Mouse (Mus musculus) embryonic facial prominence, embryonic 12.5 days (tissue): Measurements from ENCODE around the gene Znfx1. TPM values are rescaled to one million over a fixed set of nuclear protein-coding genes. Genes with fewer than 3 reads are reported as not detected.

ENCODE experiments used
- ATAC-seq: fragments of 200-750 bp; cut with Nextera tagmentation; 2 replicates; pipeline ENCODE4 v1.8.0; 2017; ENCODE audit not compliant: insufficient number of reproducible peaks, insufficient read depth, low FRiP score, low TSS enrichment
- H3K27ac ChIP-seq: fragments of 300-500 bp; sonication (generic); 2 replicates; pipeline ENCODE4 v1.5.1; 2016; ENCODE audit warnings: mild to moderate bottlenecking
- H3K27me3 ChIP-seq: fragments of 300-500 bp; sonication (generic); 2 replicates; pipeline ENCODE4 v1.6.1; 2016; ENCODE audit warnings: mild to moderate bottlenecking, moderate library complexity
- H3K36me3 ChIP-seq: fragments of 300-500 bp; sonication (generic); 2 replicates; pipeline ENCODE4 v1.6.1; 2016; ENCODE audit warnings: mild to moderate bottlenecking
- H3K4me1 ChIP-seq: fragments of 300-500 bp; sonication (generic); 2 replicates; pipeline ENCODE4 v1.6.1; 2016
- H3K4me2 ChIP-seq: fragments of 300-500 bp; sonication (generic); replicated peaks from 2 replicates; pipeline ENCODE4 v1.6.1; 2016; ENCODE audit warnings: mild to moderate bottlenecking, moderate library complexity
- H3K4me3 ChIP-seq: fragments of 300-500 bp; sonication (generic); 2 replicates; pipeline ENCODE4 v1.5.1; 2016; ENCODE audit warnings: mild to moderate bottlenecking
- H3K9ac ChIP-seq: fragments of 300-500 bp; sonication (generic); 2 replicates; pipeline ENCODE4 v1.6.1; 2016; ENCODE audit warnings: mild to moderate bottlenecking, moderate library complexity
- H3K9me3 ChIP-seq: fragments of 300-500 bp; sonication (generic); 2 replicates; pipeline ENCODE4 v1.6.1; 2016; ENCODE audit warnings: mild to moderate bottlenecking, moderate library complexity
- WGBS: fragments of 180-500 bp; shearing (Covaris S2); methylation state at CpG from one replicate; pipeline ENCODE4 v1.1.7; 2016; 5-methylcytosine and 5-hydroxymethylcytosine counted together
- polyA plus RNA-seq: library from polyadenylated mRNA; unstranded; fragments of >200 nt; fragmentation: Nextera tagmentation; extraction: Ambion mirVana; gene quantifications from 2 replicates; pipeline ENCODE4 v1.2.1, GENCODE M21; 2016

The Znfx1 gene
- polyA plus RNA-seq, 1 experiment from 2014 or later, result 7.6 TPM

DNA sequence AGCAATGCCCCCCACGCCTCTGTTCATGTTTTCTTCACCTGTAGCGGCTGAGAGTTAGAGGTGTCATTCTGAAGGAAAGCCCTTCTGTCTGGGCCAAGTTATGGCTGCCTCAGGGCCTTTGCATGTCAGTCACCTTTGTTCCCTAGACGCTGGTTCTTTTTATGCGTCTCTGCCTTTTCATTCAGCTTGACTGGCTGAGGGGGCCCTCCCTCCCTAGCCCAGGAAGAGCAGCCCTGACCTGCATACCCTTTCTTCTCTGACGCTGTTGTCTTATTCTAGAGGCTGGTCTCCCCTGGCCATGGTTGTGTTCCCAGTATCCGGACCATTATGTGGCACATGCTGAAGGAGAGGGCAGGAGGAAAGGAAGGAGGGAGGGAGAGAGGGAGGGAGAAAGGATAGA is 18.3 kb upstream of the Znfx1 start:
- Histone ChIP-seq H3K4me2 (no peak overlapping the region), H3K27ac (no peak overlapping the region), H3K9ac (no peak overlapping the region), H3K4me1 (peaks cover 31% of the 10 kb centered on the region), H3K4me3 (no peak overlapping the region), H3K9me3 (no peaks in the 10 kb centered on the region), H3K36me3 (no peaks in the 10 kb centered on the region), H3K27me3 (no peaks in the 10 kb centered on the region)
- WGBS, result 61% methylated on average over 6 of the region's 6 CpGs
- ATAC-seq, result no peak

DNA sequence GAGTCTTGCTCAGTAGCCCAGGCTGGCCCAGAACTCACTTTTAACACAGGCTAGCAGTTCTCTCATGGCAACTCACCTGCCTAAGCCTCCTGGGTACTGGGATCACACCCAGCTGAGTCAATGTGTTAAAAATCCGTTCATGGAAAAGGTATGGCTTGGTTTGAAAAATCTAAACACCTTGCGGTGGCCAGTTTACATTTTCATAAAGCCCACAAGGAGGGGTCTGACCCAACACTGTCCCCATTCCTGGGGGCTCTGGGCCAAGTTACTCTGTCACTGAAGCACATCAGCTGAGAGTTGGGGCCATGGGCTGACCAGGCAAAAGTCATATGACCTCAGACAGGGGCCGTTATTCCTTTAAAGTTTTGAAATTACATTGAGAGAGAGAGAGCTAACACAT is 17.6 kb upstream of the Znfx1 start:
- Histone ChIP-seq H3K9me3 (no peaks in the 10 kb centered on the region), H3K27me3 (no peaks in the 10 kb centered on the region), H3K36me3 (no peaks in the 10 kb centered on the region), H3K4me2 (no peak overlapping the region), H3K27ac (peak overlapping the region; percentile 57; the same call in 1 of the 2 replicates), H3K9ac (no peak overlapping the region), H3K4me3 (no peak overlapping the region), H3K4me1 (peaks cover 31% of the 10 kb centered on the region)
- WGBS, result 74% methylated on average over 3 of the region's 3 CpGs
- ATAC-seq, result no peak

DNA sequence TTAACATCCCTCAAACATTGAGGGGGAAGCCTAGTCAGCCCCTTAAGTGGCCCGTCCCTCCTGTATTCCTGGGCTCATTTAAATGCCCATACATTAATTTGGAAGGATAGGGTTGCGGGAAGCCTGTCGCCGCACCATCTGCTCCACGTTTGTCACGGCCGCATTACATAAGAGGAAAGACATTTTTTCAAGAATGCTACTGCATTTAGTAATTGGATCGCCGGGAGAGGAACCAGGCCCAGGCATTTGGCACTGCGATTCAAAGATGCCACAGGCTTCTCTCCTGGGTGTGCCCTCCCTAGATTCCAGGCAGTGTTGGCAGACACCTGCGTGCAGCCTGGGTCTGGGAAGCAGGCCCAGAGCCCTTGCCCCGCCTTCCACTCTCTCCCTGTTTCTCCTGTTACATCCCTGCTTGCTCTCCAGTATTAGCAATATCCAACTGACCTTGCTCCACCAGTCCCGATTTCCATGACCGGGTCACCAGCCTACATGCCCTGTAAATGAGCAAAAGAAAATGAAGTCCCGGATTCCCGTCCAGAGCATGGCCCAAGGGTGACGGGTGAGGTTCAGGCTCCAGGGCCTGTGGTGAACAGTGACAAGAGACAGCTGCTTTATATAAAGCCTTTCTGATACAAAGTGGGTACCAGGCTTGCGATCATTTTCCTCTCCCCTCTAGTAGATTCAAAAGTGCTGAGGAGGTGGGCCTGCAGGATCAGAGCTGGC is 16.9 kb upstream of the Znfx1 start:
- Histone ChIP-seq H3K27ac (peak overlapping the region; percentile 61), H3K9me3 (no peaks in the 10 kb centered on the region), H3K9ac (no peak overlapping the region), H3K4me1 (peaks cover 31% of the 10 kb centered on the region), H3K4me3 (no peak overlapping the region), H3K27me3 (no peaks in the 10 kb centered on the region), H3K4me2 (peak overlapping the region; percentile 23; the same call in 1 of the 2 replicates), H3K36me3 (no peaks in the 10 kb centered on the region)
- WGBS, result 28% methylated on average over 18 of the region's 18 CpGs
- 0 out of 2 replicates have a peak, but pooled peaks have one; percentile 12 for ATAC-seq

DNA sequence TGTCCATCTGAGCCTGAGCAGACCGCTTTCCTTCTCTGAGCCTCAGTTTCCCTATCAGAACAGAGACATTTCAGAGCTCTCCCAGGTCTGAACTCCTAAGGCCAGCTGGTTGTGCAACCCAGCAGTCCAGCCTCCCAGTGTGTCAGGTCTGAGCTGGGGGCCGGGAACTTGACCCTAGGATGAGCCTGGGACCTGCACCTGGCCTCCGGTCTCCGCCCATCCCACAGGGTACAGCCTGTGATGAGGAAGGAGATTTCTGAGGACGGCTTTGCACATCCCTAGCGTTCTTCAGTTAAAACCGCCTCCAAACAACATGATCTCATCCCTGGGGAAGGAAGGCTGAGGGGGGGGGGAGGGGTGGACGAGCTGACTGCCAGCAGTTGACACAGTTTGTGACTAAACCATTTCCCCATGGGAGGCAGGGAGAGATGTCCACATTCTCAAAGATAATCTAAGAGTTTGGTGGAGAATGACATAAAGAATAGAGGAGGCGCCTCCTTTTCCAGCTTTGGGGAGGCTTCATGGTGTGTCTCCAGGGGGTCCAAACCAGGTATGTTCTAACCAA is 16.2 kb upstream of the Znfx1 start:
- ATAC-seq, result peak; percentile 39; the same call in 1 of the 2 replicates
- Histone ChIP-seq H3K27ac (peak overlapping the region; percentile 61), H3K27me3 (no peaks in the 10 kb centered on the region)

DNA sequence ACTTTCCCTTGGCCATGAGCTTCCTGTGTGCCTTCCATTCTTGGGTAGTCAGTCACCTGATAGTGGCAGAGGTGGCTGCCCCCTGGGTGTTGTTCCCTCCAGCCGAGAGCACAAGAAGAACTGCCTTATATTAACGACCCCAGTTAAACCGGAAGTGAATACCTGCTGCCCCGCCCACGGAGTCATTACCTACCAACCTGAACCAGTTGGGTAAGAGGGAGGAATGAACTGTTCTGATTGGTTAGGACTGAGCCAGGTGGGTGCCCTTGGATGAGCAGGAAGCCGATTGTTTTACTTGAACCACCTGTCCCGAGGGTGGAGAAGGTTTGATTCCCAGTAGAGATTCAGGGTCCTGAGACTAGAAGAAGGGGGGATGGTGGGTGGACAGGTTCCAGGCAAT is 15.7 kb upstream of the Znfx1 start:
- peaks cover 31% of the 10 kb centered on the region for H3K4me1 ChIP-seq
- ATAC-seq, result no peak
- no peaks in the 10 kb centered on the region for H3K36me3 ChIP-seq
- WGBS, result 36% methylated on average over 7 of the region's 7 CpGs
- H3K9me3 ChIP-seq, result no peaks in the 10 kb centered on the region
- H3K4me3 ChIP-seq, result no peak overlapping the region
- no peak overlapping the region for H3K4me2 ChIP-seq
- peak overlapping the region; percentile 61 for H3K27ac ChIP-seq
- H3K27me3 ChIP-seq, result no peaks in the 10 kb centered on the region
- H3K9ac ChIP-seq, result no peak overlapping the region

More for the DNA sequence above, 16.2 kb upstream of the Znfx1 start:
- Histone ChIP-seq H3K9ac (no peak overlapping the region), H3K9me3 (no peaks in the 10 kb centered on the region), H3K4me3 (no peak overlapping the region), H3K4me2 (peak overlapping the region; percentile 23; the same call in 1 of the 2 replicates), H3K4me1 (peaks cover 31% of the 10 kb centered on the region), H3K36me3 (no peaks in the 10 kb centered on the region)
- WGBS, result 38% methylated on average over 9 of the region's 9 CpGs

DNA sequence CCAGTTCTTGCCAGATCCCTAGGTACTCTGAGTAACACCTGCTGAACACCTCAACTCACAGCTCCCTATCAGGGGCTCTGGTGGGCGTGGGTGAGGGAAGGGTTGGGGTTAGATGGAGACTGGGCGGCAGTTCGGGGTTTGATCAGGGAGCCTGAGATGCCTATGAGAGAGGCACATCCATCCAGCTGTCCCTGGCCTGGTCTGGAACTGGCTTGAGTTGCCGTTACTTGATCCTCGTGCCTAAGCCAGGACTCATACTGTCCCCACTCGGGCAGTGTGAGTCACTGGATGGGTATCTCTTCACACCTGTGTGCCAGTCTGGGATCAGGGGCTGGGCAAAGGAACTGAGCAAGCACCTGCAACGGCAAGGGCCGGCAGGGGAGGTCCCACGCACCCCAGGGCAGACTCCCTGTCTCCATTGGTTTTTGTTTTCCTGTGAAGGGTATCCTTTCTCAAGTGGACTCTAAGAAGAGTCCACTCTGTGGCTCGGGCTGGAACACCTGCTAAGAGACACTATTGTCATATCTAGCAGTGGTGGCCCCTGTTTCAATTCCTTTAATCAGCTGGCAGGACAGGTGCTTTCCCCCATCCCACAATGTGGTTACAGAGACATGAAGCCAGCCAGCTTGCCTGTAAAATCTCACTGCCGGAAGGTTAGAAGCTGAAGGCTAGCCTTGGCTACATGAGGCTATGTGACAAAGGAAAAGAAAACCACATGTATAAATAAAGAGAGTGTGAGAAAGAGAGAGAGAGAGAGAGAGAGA is 14.6 kb upstream of the Znfx1 start:
- no peak for ATAC-seq

DNA sequence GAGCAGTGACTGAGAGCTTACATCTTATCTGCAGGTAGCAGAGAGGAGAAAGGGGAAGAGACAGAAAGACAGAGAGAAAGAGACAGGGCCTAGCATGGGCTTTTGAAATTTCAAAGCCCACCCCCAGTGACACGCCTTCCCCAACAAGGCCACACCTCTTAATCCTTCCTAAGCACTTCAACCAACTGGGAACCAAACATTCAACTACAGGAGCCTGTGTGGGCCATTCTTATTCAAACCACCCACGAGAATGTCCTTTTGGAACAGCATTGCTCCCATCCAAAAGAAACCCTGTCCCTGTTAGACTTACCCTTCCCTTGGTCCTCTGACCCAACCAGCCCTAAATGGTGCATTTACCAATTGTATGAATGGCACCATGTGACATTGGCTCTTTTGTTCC is 13.9 kb upstream of the Znfx1 start:
- ATAC-seq, result no peak
- 83% methylated on average over 2 of the region's 2 CpGs for WGBS
- H3K4me2 ChIP-seq, result no peak overlapping the region
- no peaks in the 10 kb centered on the region for H3K27me3 ChIP-seq
- H3K27ac ChIP-seq, result no peak overlapping the region
- peaks cover 28% of the 10 kb centered on the region for H3K4me1 ChIP-seq
- H3K4me3 ChIP-seq, result no peak overlapping the region
- H3K9me3 ChIP-seq, result no peaks in the 10 kb centered on the region
- no peak overlapping the region for H3K9ac ChIP-seq
- H3K36me3 ChIP-seq, result no peaks in the 10 kb centered on the region

More for the DNA sequence above, 14.6 kb upstream of the Znfx1 start:
- no peak overlapping the region for H3K4me2 ChIP-seq
- no peak overlapping the region for H3K27ac ChIP-seq
- H3K36me3 ChIP-seq, result no peaks in the 10 kb centered on the region
- no peaks in the 10 kb centered on the region for H3K27me3 ChIP-seq
- H3K4me1 ChIP-seq, result peaks cover 31% of the 10 kb centered on the region
- no peak overlapping the region for H3K9ac ChIP-seq
- H3K4me3 ChIP-seq, result no peak overlapping the region
- no peaks in the 10 kb centered on the region for H3K9me3 ChIP-seq
- WGBS, result 86% methylated on average over 11 of the region's 11 CpGs

DNA sequence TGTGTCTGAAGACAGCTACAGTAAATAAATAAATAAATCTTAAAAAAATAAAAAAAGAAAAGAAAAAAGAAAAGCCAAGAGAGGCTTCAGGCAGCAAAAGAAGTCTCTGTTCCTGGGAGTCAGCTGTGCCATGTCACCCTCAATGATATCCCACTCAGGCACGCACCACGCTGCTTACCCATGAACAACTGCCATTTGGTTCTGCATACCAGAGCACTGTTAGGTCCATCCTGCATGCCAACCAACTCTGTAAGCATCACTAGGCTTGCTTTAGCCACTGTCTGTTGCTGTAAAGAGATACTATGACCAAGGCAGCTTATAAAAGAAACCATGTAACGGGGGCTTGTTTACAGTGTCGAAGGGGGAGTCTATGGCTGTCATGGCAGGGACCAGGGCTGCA is 13.5 kb upstream of the Znfx1 start:
- Histone ChIP-seq H3K27me3 (no peaks in the 10 kb centered on the region), H3K4me1 (peaks cover 24% of the 10 kb centered on the region), H3K36me3 (no peaks in the 10 kb centered on the region), H3K4me3 (no peak overlapping the region), H3K27ac (no peak overlapping the region), H3K9me3 (no peaks in the 10 kb centered on the region), H3K9ac (no peak overlapping the region), H3K4me2 (no peak overlapping the region)
- no peak for ATAC-seq
- 92% methylated on average over 4 of the region's 4 CpGs for WGBS

DNA sequence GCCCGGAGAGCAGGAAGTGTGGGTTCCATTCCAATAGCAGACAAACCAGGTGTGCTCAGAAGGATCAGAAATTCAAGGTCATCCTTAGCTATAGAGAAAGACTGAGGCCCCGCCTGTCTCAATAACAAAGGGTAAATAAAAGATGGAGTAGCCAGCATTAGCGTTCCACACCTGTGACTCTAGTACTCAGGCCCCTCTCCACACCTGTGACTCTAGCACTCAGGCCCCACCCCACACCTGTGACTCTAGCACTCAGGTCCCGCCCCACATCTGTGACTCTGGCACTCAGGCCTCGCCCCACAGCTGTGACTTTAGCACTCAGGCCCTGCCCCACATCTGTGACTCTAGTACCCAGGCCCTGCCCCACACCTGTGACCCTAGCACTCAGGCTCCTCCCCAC is 11.8 kb upstream of the Znfx1 start:
- H3K9me3 ChIP-seq, result no peaks in the 10 kb centered on the region
- no peaks in the 10 kb centered on the region for H3K36me3 ChIP-seq
- H3K9ac ChIP-seq, result no peak overlapping the region
- 92% methylated on average over 5 of the region's 5 CpGs for WGBS
- no peak overlapping the region for H3K4me3 ChIP-seq
- H3K4me1 ChIP-seq, result peaks cover 15% of the 10 kb centered on the region
- no peak overlapping the region for H3K27ac ChIP-seq
- ATAC-seq, result no peak
- no peak overlapping the region for H3K4me2 ChIP-seq
- no peaks in the 10 kb centered on the region for H3K27me3 ChIP-seq

DNA sequence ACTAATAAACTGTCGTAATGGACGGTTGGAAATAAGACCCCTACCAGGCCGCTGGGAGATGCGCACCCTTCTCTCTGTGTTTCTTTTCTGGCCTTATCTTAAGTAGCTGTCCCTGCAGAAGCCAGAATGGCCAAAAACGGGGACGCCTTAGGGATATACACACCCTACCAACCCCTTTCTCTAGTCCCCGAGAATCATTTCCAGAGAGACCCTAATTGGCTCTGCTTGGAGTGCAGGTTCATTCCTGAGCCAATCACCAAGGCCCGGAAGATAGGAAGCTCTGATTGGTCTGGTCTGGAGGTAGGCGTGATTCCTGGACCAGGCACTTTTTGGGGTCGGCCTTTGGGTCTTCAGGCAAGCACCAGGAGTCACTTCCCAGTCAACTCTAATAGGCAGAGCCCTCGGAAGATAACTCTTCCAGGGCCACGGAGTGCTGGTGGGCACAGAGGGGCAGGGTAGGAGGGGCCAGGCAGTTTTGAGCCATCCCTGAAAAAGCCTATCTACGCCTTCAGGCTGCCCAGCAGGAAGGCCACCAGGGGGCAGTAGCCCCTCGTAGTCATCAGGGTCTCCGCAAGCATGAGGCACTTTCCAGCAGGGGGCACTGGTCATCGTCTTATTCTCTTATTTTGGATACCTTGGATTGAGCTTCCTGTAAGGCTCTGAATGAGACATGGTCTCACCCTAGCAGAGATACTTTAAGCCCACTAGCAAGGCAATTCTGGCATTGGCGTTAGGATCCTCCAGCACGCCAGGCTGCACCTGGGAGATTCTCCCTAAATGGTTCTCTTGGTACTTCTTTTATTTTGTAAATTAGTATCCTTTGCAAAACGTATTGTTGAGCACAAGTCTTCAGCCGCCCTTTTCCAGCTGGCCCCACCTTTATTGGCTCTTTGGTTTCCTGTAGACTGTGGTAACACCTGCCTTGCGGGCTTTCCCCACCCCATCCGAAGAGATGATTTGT is 9.1 kb upstream of the Znfx1 start:
- Histone ChIP-seq H3K36me3 (no peaks in the 10 kb centered on the region), H3K9ac (peak overlapping the region; percentile 40), H3K9me3 (no peaks in the 10 kb centered on the region), H3K4me3 (peak overlapping the region; percentile 43), H3K4me1 (no peaks in the 10 kb centered on the region), H3K4me2 (peak overlapping the region; percentile 55), H3K27me3 (no peaks in the 10 kb centered on the region), H3K27ac (peak overlapping the region; percentile 42)
- ATAC-seq, result peak; percentile 94
- WGBS, result 9% methylated on average over 22 of the region's 22 CpGs

DNA sequence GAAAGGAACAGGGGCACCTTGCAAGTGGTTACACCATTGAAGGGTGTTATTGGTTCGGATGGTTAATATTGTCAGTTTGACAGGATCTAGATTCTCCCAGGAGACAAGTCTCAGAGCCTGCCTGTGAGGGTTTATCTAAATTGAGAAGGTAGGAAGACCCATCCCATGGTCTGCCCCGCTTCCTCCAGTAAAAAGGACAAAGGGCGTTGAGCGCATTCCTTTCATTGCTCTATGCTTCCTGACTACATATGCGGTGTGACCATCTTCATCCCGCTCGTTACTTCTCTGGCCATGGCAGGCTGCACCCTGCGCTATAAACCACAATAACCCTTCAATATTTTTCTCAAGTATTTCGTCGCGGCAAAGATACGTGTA is 8.4 kb upstream of the Znfx1 start:
- peak overlapping the region; percentile 43 for H3K4me3 ChIP-seq
- H3K9ac ChIP-seq, result peak overlapping the region; percentile 40
- WGBS, result 21% methylated on average over 12 of the region's 12 CpGs
- H3K36me3 ChIP-seq, result peaks cover 3% of the 10 kb centered on the region; the same call in 1 of the 2 replicates
- no peaks in the 10 kb centered on the region for H3K4me1 ChIP-seq
- no peak for ATAC-seq
- no peaks in the 10 kb centered on the region for H3K9me3 ChIP-seq
- H3K27me3 ChIP-seq, result no peaks in the 10 kb centered on the region
- peak overlapping the region; percentile 42; the same call in 1 of the 2 replicates for H3K27ac ChIP-seq
- peak overlapping the region; percentile 55 for H3K4me2 ChIP-seq
